Mouse (Mus musculus): ENCODE data around the gene Ddx47.

The Ddx47 gene

GRCm38 (mm10) chr6:135006372-135006771 is 5.0 kb upstream of the Ddx47 start:
- DNase-seq (ENCODE audit: low read depth, low spot score), result no peak

- DNase-seq (ENCODE audit: low read depth, low spot score), result no peak
Measured at GRCm38 (mm10) chr6:135011734-135012116, 313 bp downstream of the Ddx47 start.

GRCm38 (mm10) chr6:135017211-135017610 is 5.8 kb downstream of the Ddx47 start:
- DNase-seq (ENCODE audit: low read depth, low spot score), result no peak

GRCm38 (mm10) chr6:135019564-135019963 is 8.2 kb downstream of the Ddx47 start:
- no peak for DNase-seq (ENCODE audit: low read depth, low spot score)

GRCm38 (mm10) chr6:135021633-135022032 is 10.2 kb downstream of the Ddx47 start:
- no peak for DNase-seq (ENCODE audit: low read depth, low spot score)

GRCm38 (mm10) chr6:135023379-135023778 is 12.0 kb downstream of the Ddx47 start:
- DNase-seq (ENCODE audit: low read depth, low spot score), result no peak

GRCm38 (mm10) chr6:135024781-135025420 is 13.5 kb downstream of the Ddx47 start:
- no peak for DNase-seq (ENCODE audit: low read depth, low spot score)

- no peak for DNase-seq (ENCODE audit: low read depth, low spot score)
Measured at GRCm38 (mm10) chr6:135026232-135026631, 14.8 kb downstream of the Ddx47 start.

GRCm38 (mm10) chr6:135026755-135027154 is 15.3 kb downstream of the Ddx47 start:
- DNase-seq (ENCODE audit: low read depth, low spot score), result no peak

GRCm38 (mm10) chr6:135029246-135029645 is 17.8 kb downstream of the Ddx47 start:
- no peak for DNase-seq (ENCODE audit: low read depth, low spot score)

- DNase-seq (ENCODE audit: low read depth, low spot score), result no peak
Measured at GRCm38 (mm10) chr6:135038674-135039073, 27.3 kb downstream of the Ddx47 start.

GRCm38 (mm10) chr6:135040275-135040871 is 29.0 kb downstream of the Ddx47 start:
- no peak for DNase-seq (ENCODE audit: low read depth, low spot score)

- DNase-seq (ENCODE audit: low read depth, low spot score), result no peak
Measured at GRCm38 (mm10) chr6:135041930-135042329, 30.5 kb downstream of the Ddx47 start.

GRCm38 (mm10) chr6:135047276-135047675 is 35.9 kb downstream of the Ddx47 start:
- no peak for DNase-seq (ENCODE audit: low read depth, low spot score)

- DNase-seq (ENCODE audit: low read depth, low spot score), result no peak
Measured at GRCm38 (mm10) chr6:135048509-135048908, 37.1 kb downstream of the Ddx47 start.

- no peak for DNase-seq (ENCODE audit: low read depth, low spot score)
Measured at GRCm38 (mm10) chr6:135048956-135049355, 37.5 kb downstream of the Ddx47 start.

GRCm38 (mm10) chr6:135053789-135054188 is 42.4 kb downstream of the Ddx47 start:
- DNase-seq (ENCODE audit: low read depth, low spot score), result no peak

- DNase-seq (ENCODE audit: low read depth, low spot score), result no peak
Measured at GRCm38 (mm10) chr6:135055882-135056281, 44.5 kb downstream of the Ddx47 start.

- no peak for DNase-seq (ENCODE audit: low read depth, low spot score)
Measured at GRCm38 (mm10) chr6:135060728-135061127, 49.3 kb downstream of the Ddx47 start.

GRCm38 (mm10) chr6:135064621-135065020 is 53.2 kb downstream of the Ddx47 start:
- no peak for DNase-seq (ENCODE audit: low read depth, low spot score)

- DNase-seq (ENCODE audit: low read depth, low spot score), result no peak
Measured at GRCm38 (mm10) chr6:135065236-135065957, 54.0 kb downstream of the Ddx47 start, which contains the start of gene Gprc5a. Gene Gprc5a, plus strand, starts transcription at chr6:135065651.

GRCm38 (mm10) chr6:135066795-135067445 is 55.5 kb downstream of the Ddx47 start:
- DNase-seq (ENCODE audit: low read depth, low spot score), result no peak

All from retina, adult 2 months (tissue).